ENCODE assay signal across 28 mouse cellular contexts in genomic region chr8:9274117-9274516, GRCm38 (mm10).
"Had no signal": no experiment of that assay in that cellular context is flagged by ENCODE, and none has a peak within 500 bp of the region (broad histone marks: within the 10 kb centered on the region; RNA-seq: fewer than 3 reads in every experiment).

No protein-coding gene starts in this region.

- H3K9ac ChIP-seq: embryonic facial prominence, embryonic 12.5 days; embryonic facial prominence, embryonic 13.5 days; embryonic facial prominence, embryonic 15.5 days; forebrain, embryonic 12.5 days; forebrain, embryonic 13.5 days; forebrain, embryonic 15.5 days; heart, embryonic 12.5 days had no signal

- H3K36me3 ChIP-seq: embryonic facial prominence, embryonic 10.5 days; embryonic facial prominence, embryonic 12.5 days; embryonic facial prominence, embryonic 13.5 days; embryonic facial prominence, embryonic 15.5 days; forebrain, embryonic 10.5 days; forebrain, embryonic 12.5 days; forebrain, embryonic 15.5 days; heart, embryonic 10.5 days; heart, embryonic 12.5 days had no signal

- DNase-seq: cerebellum, adult 8-10 months; cerebellum, adult 9-10 months; cerebellum, adult 9-11 months; cerebellum, postnatal 10 days; cerebellum, postnatal 14 days; cerebellum, postnatal 25 days; cerebellum, postnatal 36 days; embryo, embryonic 11 days; gastrocnemius, adult 2 months; gastrocnemius, postnatal 10 days; gastrocnemius, postnatal 14 days; gastrocnemius, postnatal 25 days; gastrocnemius, postnatal 36 days; heart, adult 11 months; heart, adult 18-20 months; heart, adult 2 months had no signal

- H3K4me2 ChIP-seq: embryonic facial prominence, embryonic 12.5 days; embryonic facial prominence, embryonic 13.5 days; embryonic facial prominence, embryonic 15.5 days; forebrain, embryonic 12.5 days; forebrain, embryonic 13.5 days; forebrain, embryonic 15.5 days; heart, embryonic 11.5 days; heart, embryonic 12.5 days had no signal

- ATAC-seq: forebrain, embryonic 15.5 days had no signal

- H3K27ac ChIP-seq: embryonic facial prominence, embryonic 10.5 days; embryonic facial prominence, embryonic 12.5 days; embryonic facial prominence, embryonic 13.5 days; embryonic facial prominence, embryonic 15.5 days; forebrain, embryonic 10.5 days; forebrain, embryonic 12.5 days; forebrain, embryonic 13.5 days; forebrain, embryonic 15.5 days; gastrocnemius, adult 2 months; heart, adult 2 months; heart, embryonic 10.5 days had no signal

- H3K27me3 ChIP-seq: embryonic facial prominence, embryonic 12.5 days; embryonic facial prominence, embryonic 13.5 days; embryonic facial prominence, embryonic 15.5 days; forebrain, embryonic 12.5 days; forebrain, embryonic 13.5 days; forebrain, embryonic 15.5 days; heart, embryonic 12.5 days had no signal

- H3K4me1 ChIP-seq: embryonic facial prominence, embryonic 10.5 days; embryonic facial prominence, embryonic 12.5 days; embryonic facial prominence, embryonic 13.5 days; embryonic facial prominence, embryonic 15.5 days; forebrain, embryonic 10.5 days; forebrain, embryonic 12.5 days; forebrain, embryonic 13.5 days; forebrain, embryonic 15.5 days; heart, embryonic 10.5 days; heart, embryonic 12.5 days had no signal

- H3K9me3 ChIP-seq: embryonic facial prominence, embryonic 10.5 days; embryonic facial prominence, embryonic 12.5 days; embryonic facial prominence, embryonic 13.5 days; embryonic facial prominence, embryonic 15.5 days; forebrain, embryonic 10.5 days; forebrain, embryonic 12.5 days; forebrain, embryonic 13.5 days; forebrain, embryonic 15.5 days; heart, embryonic 10.5 days; heart, embryonic 12.5 days had no signal

- H3K4me3 ChIP-seq: embryonic facial prominence, embryonic 10.5 days; embryonic facial prominence, embryonic 12.5 days; embryonic facial prominence, embryonic 13.5 days; embryonic facial prominence, embryonic 15.5 days; erythroblast, embryonic 14.5 days; forebrain, embryonic 10.5 days; forebrain, embryonic 12.5 days; forebrain, embryonic 13.5 days; forebrain, embryonic 15.5 days; gastrocnemius, adult 2 months; heart, adult 2 months; heart, embryonic 10.5 days; heart, embryonic 12.5 days had no signal
